Mouse (Mus musculus) testis, postnatal 10 days (tissue): Measurements from ENCODE around the gene Ptpn13.

Experiments used
- DNase-seq: peaks from one replicate; pipeline ENCODE4 v3.0.0; 2021; ENCODE audit warnings: low spot score

The Ptpn13 gene

DNA sequence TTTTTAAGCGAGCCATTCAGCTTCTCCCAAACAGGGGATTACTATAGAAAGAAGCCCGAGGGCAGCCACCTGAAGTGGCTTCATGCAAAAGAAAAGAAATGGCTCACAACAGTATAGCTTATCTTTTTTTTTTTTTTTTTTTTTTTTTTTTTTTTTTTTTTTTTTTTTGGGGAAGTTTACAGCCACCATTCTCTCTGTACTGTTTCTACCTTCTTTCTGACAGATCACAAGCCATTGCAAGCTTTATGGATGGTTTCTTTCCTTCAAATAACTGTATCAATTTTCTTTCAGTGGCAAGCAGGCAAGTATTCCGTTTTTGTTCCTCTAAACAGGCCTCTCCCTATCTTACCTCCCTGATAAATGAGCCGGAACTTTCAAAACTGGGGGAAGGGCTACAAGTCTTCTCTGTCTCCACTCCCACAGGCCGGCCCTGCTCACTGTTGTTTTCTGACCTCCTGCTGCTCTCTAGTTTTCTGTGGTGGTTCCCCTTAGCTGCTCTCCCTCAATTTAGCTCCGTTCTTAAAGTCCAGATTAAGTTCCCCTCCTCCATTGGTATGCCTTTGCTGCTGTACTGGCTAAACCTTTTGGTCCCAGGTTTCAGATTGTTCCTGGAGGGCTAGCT lies 1.6 kb upstream of the Ptpn13 start:
- DNase-seq = peak; percentile 59

DNA sequence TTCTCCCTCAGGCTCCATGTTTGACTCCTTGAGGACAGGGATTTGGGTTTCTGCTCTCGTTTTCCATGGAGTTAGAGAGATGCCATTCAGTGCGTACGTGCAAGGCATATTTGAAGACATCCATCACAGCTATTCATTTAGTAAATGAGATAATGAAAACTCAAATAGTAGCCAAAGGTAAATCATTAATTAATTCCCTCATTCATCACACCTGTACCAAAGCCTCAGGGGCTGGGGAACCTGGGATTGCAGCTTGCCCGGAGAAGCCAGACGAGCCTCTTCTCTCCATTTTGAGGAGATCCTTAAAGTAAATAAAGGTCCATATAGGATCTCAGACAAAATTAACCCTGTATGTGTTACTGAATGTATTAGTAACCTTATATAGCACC lies 1.1 kb upstream of the Ptpn13 start:
- DNase-seq = no peak

DNA sequence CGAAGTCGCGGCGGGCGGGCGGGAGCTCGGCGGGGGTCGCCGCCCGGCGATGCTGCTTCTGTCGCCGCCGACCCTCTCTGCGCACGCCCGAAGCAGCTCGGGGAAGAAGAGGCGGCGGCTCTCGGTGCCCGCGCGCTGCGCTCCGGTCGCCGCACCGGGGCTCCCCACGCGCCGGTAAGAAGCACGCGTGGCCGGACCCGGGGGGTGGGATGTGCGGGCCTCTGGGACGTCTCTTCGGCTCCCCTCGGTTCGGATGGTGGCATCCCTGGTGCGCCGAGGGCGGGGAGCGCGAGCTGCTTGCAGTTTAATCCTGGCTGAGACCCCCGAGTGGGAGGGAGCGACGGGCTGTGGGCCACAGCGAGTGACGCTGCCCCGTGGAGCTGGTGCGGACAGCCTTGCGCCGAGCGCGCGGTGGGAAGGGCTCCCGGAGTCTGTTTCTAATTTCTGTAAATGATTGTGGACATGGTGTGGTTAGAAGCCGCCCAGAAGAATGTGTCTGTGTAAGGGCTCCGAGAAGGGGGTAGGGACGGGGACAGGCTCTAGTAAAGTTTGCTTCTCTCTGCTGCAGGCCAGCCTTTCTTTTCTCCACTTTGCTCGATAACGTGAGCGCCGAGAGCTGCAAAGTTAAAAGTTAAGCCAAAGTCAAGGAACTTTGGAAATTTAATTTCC lies 505 bp downstream of the Ptpn13 start:
- peak; percentile 72 for DNase-seq

DNA sequence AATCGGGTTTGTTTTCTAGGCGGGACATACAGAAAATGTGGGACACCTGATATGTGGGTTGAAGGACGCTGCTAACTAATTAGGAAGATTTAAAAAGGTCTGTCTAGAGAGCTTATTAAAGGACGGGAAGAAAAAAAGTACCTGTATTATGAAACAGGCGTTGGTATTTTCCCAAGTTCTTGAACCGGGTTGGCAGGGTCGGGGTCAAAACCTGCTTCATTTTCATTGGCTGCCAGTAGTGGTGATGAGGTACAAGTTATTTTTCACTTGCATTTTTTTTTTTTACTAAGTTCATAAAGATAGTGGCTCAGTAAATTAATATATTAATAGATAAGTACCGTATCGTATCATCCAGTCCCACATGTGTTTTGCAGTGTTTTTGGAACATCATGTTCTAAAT lies 1.3 kb downstream of the Ptpn13 start:
- DNase-seq = no peak

DNA sequence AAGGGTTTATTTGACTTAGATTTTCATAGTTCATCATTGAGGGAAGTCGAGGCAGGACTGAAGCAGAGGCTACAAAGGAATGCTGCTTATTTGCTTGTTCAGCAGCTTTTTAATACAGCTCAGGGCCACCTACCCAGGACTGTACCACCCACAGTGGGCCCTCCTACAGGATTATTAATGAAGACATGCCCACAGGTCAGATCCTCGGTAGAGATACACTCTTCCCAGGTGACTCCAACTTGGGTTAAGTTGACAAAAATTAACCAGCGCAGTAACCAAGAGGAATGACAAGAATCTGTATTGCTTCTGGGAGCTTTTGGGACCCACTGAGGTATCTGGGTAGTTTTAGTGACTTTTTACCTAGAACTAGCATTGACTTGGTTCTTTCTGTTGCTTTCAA lies 6.0 kb downstream of the Ptpn13 start:
- no peak for DNase-seq

DNA sequence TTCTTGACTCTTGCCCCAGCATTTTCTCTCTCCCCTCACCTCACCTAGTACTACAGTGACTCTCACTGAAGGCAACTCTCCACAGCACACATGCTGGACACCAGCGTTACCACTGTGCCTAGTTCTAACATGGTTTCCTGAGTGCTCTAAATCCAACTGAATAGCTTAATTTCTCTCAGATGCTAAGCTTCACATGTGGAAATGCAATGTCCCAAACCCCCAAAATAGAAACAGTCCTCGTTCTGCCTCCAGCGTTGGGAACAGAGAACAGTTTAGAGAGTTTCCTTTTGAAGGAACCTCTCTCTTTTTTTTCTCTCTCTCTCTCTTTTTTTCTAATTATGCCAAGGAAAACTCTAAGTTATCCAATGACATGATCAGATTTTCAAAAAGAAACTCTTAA lies 6.5 kb downstream of the Ptpn13 start:
- DNase-seq = no peak

DNA sequence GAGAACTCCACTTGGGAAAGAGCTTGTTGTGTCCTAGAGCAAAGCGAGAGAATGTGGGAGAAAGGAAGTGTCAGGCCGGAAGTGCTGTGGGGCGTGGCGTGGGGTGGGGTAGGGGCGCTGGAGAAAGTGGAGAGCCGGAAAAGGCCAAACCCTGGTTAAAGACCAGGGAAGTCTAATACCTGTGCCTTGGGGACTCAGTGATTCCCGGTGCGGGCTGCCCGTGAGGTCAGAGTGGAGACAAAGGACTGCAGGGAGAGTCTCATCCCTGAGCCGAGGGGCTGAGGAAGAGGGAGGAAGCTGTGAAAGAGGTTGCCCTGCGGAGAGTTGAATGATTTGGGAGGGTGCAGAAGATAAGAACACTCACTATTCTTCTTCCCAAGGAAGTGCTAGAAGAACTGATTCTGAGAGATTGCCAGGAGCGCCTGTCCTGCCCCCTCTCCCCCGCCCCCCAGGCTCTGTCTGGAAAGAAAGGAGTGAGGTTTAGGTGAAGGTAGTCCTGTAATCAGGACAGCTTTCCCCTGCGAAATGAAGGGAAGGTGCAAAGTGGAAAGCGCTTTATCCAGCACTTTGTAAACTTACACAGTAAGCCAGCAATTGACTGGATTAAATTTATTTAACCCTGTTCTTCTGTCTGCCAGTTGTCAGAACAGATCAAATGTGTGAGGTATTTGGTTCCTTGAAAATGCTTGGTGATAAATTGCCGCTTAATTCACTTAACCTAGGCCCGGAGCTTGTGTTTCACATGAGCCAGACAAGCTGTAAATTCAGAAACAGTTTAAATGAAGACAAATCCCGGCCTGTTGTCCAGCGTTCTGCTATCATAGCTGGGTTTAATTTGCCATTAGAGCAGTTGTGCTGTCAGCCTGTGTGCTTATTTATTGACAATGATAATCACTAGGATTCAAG lies 11.3 kb downstream of the Ptpn13 start:
- peak; percentile 60 for DNase-seq

DNA sequence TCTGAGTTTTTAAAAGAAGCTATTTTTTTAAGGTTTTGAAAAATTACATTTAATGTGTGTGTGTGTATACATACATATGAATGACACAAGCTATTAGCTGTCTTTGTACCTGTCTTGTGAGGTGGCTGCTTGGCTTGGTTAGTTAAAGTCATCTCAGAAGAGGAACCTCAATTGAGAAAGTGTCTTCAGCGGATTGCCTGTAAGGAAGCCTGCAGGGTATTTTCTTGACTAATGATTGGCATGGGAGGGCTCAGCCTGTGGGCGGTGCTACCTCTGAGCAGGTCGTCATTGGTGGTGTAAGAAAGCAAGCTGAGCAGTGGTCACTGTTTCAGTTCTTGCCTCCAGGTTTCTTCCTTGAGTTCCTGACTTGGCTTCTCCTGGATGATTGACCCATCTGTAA lies 12.7 kb downstream of the Ptpn13 start:
- no peak for DNase-seq

DNA sequence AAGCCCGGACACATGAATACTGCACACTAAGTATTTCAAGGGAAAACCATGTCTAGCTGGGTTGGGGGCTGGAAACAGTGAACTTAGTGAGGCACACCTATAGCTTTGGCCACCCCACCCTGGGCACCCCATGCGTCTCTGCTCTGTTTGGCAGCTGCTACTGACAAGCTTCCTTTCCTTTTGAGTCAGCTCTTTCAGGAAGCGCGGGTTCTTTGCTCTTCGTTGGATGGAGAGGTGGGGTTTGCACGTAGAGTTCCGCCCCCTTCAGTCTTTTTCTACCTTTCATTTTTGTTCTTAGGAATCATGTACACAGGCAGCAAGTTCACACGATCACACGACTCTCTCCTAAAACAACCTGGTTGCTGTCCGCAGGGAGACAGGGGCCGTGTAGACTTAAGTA lies 14.2 kb downstream of the Ptpn13 start:
- DNase-seq = no peak

DNA sequence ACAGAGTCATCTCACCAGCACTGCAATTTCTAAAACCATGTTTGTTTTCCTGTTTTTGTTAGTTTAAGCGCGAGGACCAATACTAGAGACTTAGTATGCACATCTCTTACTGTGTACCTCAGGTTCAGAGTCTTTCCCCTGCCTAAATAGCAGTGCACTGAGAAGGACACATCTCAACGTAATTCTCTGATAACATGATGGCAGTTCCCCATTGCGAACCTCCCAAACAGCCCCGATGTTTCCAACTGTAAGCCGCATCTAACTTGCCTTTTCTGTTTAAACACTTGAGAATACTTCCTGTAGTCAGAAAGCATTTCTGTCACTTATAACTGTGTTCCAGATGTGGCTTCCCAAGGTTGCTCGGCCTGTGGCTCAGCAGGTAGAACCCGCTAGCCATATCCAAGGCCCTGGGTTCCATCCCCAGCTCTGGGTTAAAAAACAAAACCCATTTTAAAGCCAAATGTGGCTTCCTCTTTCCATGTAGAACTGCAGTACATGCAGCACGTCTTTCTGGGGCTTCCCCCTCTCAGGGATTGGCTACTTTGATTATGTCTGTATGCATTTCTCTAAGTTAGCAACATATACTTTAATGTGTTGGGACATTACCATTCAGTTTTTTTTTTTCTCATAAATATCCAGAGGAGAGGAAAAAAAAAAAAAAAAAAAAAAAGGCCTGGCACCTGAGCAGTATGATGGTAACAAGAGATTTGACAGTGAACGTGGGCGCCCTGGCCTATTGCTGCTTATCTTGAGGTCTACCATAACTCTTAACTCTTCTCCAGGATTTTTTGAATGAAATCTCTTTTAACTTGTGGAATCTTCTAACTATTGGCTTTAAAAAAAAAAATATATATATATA lies 15.7 kb downstream of the Ptpn13 start:
- no peak for DNase-seq

DNA sequence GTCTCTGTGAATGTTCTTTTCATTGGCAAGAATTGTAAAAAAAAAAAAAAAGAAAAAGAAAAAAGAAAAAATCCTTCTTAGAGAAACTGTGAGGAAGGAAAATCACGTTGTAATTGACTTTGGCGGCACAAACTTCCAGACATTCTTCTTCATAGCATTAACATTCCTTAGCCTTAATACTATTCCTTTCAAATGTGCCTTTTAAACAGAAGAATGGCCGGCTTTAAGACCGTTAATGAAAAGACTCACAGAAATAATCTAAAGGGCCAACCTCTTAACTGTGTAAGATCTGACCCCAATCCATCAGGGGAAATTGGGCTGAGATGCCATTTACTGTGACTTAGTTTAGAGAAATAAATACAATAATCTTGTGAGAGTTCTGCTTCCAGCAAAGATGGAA lies 16.7 kb downstream of the Ptpn13 start:
- no peak for DNase-seq

DNA sequence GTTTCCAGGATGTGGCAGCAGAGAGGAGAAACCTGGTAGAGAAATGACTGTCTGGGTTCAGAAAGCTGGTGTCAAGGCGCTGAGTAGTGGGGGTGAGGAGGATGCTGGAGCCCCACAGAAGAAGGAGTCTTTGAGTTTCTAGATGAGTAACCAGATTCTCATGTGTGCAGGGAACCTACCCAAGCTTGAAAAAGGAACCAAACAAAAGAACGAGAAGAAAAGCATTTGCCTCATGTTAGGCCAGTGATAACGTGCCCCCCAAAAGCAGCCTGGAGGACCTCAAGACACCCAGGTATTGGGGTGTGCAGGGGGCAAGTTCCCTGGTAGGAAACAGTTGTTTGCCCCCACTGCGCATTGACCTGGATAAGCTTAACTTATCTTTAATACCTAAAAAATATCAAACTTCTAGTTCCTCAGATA lies 17.3 kb downstream of the Ptpn13 start:
- no peak for DNase-seq

DNA sequence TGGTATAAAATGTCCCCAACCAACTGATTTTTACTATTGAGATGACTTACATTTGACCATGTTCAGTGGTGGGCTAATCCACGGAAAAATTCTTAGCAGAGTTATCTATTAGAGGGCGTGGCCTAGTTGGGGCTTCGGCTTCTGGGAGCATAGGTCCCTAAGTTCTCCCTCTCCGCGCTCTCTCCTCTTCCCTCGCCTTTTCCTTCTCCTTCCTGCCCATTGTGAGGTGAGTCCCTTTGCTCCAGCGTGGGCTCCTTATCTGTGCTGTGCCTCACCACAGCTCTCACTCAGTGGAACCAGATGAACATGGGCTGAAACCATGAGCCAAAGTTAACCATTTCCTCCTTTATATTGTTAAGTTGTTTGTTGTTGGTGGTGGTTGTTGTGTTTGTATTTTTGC lies 17.9 kb downstream of the Ptpn13 start:
- no peak for DNase-seq

DNA sequence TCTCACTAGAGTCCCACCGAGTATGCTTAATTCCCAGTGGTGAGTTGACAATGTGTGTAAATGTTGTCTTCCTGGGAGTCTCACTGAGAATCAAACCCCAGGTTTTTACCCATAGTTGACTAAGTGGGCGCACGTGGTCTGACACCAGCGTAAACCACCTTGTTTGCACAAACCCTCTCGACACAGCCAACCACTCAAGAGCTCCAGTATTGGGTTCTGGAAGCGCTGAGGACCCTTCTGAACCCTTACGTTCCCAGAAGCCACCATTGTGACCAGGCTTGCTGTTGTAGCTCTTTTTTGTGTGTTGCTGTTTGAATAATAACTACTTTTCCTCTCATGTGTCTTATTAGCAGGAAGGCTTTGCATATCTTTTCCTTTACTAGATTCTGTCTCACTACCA lies 20.4 kb downstream of the Ptpn13 start:
- DNase-seq = no peak

DNA sequence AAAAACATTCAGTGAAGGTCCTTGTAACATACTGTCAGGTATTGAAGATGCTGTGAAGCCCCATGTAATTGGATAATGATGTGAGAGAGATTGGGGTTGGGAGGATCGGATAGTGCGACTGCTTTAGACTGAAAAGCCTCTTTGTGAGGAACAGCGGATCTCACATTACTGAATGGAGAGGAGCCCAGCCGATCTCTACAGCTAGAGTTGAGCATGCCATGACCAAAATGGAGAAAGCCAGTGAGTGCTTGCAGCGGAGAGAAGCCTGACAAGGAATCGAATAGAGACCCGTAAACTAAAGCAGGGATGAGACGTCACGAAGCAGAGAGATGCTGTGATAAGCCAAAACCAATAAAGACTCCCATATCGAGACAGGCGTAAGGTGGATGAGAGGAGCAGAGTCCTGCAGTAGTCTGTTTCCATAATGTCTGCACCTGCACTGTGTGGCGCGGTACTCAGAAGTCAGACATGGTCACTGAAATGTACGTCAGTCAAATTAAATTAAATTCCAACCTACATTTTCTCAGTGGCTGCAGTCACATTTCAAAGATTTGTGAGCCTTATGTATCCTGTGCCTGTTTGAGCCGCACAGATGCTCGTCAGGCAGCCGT lies 22.9 kb downstream of the Ptpn13 start:
- no peak for DNase-seq

DNA sequence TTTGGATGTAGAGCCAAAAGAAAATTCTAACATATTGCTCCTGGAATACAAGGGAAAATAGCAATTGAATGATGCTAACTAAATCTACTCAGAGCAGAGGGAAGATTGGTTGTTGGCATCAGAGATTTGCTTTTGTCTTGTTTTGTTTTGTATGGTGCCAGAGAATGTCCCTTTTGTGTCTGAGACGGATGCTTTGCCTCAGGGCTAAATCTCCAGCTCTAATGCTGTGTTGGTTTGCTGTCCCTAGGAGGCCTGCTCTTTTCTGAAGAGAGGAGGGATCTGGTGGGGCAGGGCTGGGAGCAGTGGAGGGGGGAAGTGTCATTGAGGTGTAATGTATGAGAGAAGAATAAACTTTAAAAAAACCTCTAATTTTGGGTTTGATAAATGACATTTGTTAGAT lies 23.5 kb downstream of the Ptpn13 start:
- no peak for DNase-seq

DNA sequence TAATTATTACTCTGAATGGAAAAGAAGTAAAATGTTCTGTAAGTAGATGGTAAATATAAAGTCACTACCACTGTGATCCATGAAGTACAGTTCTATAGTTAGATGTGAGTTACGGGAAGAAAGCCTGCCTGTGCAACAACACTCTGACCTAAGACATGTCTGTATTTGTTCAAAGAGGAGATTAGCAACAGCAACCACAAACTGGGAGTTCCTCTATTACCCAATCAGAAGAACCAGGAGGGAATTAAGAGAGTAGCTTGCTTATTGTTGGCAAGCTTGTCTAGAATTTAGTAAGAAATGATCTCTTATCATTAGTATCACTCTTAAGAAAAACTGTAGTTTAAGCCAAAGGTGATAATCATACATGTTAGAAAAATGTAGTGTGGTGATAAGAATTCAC lies 25.7 kb downstream of the Ptpn13 start:
- no peak for DNase-seq

DNA sequence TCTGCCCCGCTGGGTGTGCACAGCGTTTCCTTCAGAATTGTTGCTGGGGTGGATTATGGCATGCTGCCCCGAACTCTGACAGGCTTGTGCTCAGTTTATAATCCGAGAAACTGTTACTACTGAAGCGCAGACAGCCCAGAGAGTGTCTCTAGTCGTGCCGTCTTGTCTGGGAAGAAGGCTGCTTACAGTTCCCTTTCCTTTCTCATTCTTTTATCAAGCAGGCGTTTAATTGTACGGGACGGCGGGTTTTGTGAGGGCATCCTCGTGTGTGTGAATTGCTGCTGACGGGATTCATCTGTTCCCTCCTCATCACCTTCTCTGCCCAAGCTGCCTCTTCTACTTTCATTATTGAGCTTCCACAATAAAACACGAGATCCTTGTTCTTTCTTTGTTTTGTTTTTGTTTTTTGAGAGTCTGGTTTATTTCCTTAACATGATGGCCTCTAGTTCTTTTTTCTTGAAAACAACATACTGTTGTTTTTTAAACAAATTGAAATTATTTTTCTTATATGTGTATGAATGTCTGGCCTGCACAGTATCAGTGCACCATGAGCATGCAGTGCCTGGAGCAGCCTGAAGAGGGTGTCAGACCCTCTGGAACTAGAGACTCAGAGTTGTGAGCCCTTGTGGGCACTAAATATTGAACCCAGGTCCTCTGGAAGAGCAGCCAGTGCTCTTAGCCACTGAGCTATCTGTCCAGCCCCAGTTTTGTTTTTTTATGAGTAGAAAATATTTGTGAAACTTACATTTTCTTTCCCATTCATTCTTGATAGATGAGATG lies 28.6 kb downstream of the Ptpn13 start:
- no peak for DNase-seq

DNA sequence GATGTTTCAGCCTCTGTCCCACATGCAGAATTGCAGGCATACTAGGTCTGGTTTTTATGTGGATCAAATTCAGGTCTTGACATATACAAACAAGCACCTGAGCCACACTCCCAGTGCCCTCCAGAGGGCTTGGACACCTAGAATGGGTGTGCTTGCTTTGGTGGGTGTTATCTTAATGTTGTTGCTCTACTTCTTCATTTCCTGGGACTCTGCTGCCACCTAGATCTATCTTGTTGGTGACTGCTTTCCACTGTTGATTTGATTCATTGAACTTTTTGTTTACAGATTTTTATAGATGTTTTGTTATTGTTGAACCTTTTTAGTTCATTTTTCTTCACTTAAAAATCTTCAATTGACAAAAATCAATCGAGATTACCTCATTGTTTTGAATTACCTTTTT lies 31.8 kb downstream of the Ptpn13 start:
- no peak for DNase-seq

DNA sequence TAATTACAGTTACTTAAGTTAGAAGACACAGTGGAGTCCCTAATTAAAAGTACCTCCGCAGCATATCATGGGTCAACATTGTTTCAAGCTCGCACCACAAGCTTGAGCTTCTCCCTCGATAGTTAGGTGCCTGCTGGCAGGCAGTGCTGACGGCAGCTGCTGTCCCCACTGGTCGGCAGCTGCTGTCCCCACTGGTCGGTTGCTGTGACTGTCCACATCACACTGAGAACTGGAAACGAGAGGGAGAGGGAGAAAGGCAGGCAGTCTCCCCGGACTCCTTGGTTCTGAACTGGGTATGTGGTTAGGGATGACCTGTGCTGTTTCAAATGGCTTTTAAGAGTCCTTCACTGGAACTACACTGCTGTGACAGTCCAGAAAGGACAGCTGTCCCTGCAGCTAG lies 33.4 kb downstream of the Ptpn13 start:
- DNase-seq = no peak
